8 mouse cellular contexts compared by ENCODE assay signal in genomic region chr4:33248062-33248889, GRCm38 (mm10). TPM values are rescaled to one million over a fixed set of nuclear protein-coding genes. Genes with fewer than 3 reads are reported as not detected.
DNase-seq lines count a peak whose midpoint lies in the region; ATAC-seq lines count a peak whose summit lies in the region.

No protein-coding gene starts in this region.

- H3K9ac ChIP-seq in intestine, embryonic 14.5 days (ENCODE audit: low read length): peak overlapping the region; percentile 98

- peak; percentile 97 for DNase-seq in adipocyte (ENCODE audit: low spot score)
- DNase-seq in embryo, embryonic 10 days (ENCODE audit: low spot score): peak; percentile 99
- DNase-seq in gastrocnemius, postnatal 14 days: peak; percentile 98
- peak; percentile 96 for DNase-seq in intestine, embryonic 14.5 days (ENCODE audit: low spot score)
- DNase-seq in left cerebral cortex, postnatal 14 days (ENCODE audit: low spot score in 2 of 2): peak; percentile 98
- peak; percentile 99 for DNase-seq in mesoderm, embryonic 11.5 days (ENCODE audit: low read depth, low spot score)
- DNase-seq in right cerebral cortex, postnatal 36 days (ENCODE audit: low spot score in 2 of 2): peak; percentile 98
- DNase-seq in yolk sac, embryonic 10.5 days (ENCODE audit: low spot score): peak; percentile 99

- H3K9me3 ChIP-seq in intestine, embryonic 14.5 days (ENCODE audit: control insufficient read depth, low read length): no peaks in the 10 kb centered on the region

- peak overlapping the region; percentile 73 for H3K4me3 ChIP-seq in intestine, embryonic 14.5 days (ENCODE audit: low read depth, low read length)

- intact Hi-C loops in gastrocnemius, postnatal 14 days (cut with DNase I; ENCODE audit: low total_unique reads): no loop called here
- intact Hi-C loops in left cerebral cortex, postnatal 14 days (cut with DNase I): loop anchor here (5.0 kb wide), 1 partner anchor 44 kb away; the partner anchor contains the start of gene Pnrc1

- H3K27me3 ChIP-seq in intestine, embryonic 14.5 days (replicated peaks; ENCODE audit: control insufficient read depth, insufficient read depth, low read length): no peaks in the 10 kb centered on the region

- H3K36me3 ChIP-seq in intestine, embryonic 14.5 days (ENCODE audit: control insufficient read depth, insufficient read depth, low read length): peaks cover 29% of the 10 kb centered on the region

- 0 out of 2 replicates have a peak, but pooled peaks cover 8% of the 10 kb centered on the region for H3K4me1 ChIP-seq in intestine, embryonic 14.5 days (replicated peaks; ENCODE audit: control insufficient read depth, insufficient read depth, low read length)

- under 1% methylated on average over 87 of the region's 88 CpGs for WGBS in intestine, embryonic 14.5 days

- peak; percentile 90 for ATAC-seq in intestine, embryonic 14.5 days (replicated peaks; ENCODE audit: low FRiP score, low TSS enrichment, low read depth)

- H3K27ac ChIP-seq in intestine, embryonic 14.5 days (ENCODE audit: low read depth): peak overlapping the region; percentile 100

- H3K4me2 ChIP-seq in intestine, embryonic 14.5 days (ENCODE audit: low read length): peak overlapping the region; percentile 46

RNA-seq across cellular contexts. Expression of gene Srsf12, which starts 39.5 kb away (rescaled TPM):
- not detected for total RNA-seq in gastrocnemius, postnatal 14 days (2021)
- 9.5 and 9.8 TPM in 2 replicates for polyA plus RNA-seq in intestine, embryonic 14.5 days (2014; fragmentation: Nextera tagmentation; extraction: Ambion mirVana)
- total RNA-seq in left cerebral cortex, postnatal 14 days (2021): 10 to 100 TPM; 27.5 to 31.7 TPM

RNA-seq across cellular contexts. Expression of gene Pnrc1, which starts 41.7 kb away (rescaled TPM):
- total RNA-seq in gastrocnemius, postnatal 14 days (2021): 100 to 1,000 TPM in 1 of 2 experiments, 10 to 100 TPM in 1; 86.4 to 125 TPM
- 88.7 and 91.1 TPM in 2 replicates for polyA plus RNA-seq in intestine, embryonic 14.5 days (2014; fragmentation: Nextera tagmentation; extraction: Ambion mirVana)
- 100 to 1,000 TPM; 115 to 122 TPM for total RNA-seq in left cerebral cortex, postnatal 14 days (2021)

RNA-seq across cellular contexts. Expression of gene Pm20d2, which starts 58.7 kb away (rescaled TPM):
- total RNA-seq in gastrocnemius, postnatal 14 days (2021): 10 to 100 TPM; 29.0 to 29.6 TPM
- polyA plus RNA-seq in intestine, embryonic 14.5 days (2014; fragmentation: Nextera tagmentation; extraction: Ambion mirVana): 1.2 TPM in 2 replicates
- 1 to 10 TPM; 6.3 to 7.1 TPM for total RNA-seq in left cerebral cortex, postnatal 14 days (2021)

Comparison
In these comparisons a context has a peak if more than half of its experiments do, and no peak if none do; other contexts are left out.
1. Peak in every context shown above with its lines: DNase-seq, ATAC-seq, H3K4me3 ChIP-seq and H3K27ac ChIP-seq.
2. RNA of gene Srsf12, which starts 39.5 kb away (total RNA-seq): 27.5 to 31.7 TPM in left cerebral cortex, postnatal 14 days; not detected in gastrocnemius, postnatal 14 days; every median in the first group is over 10 times any median in the second.